Mouse (Mus musculus) heart, postnatal 0 days (tissue): ENCODE measurements around the gene Flt1.

Source experiments
- CTCF ChIP-seq: IDR thresholded peaks from 2 replicates; pipeline ENCODE4 v1.5.1; 2016; ENCODE audit warnings: antibody characterized with exemption, control low read depth, low read depth
- EP300 ChIP-seq: IDR thresholded peaks from 2 replicates; pipeline ENCODE4 v1.6.1; 2016; ENCODE audit warnings: antibody characterized with exemption, low read depth

GRCm38 (mm10) chr5:147708500-147708899 is 17.3 kb downstream of the Flt1 start:
- TF ChIP-seq CTCF (no peak), EP300 (no peak)
